Mouse (Mus musculus) G1E (cell line): ENCODE measurements around the gene Zfand3.

ENCODE experiments used
- CTCF ChIP-seq: IDR thresholded peaks from 2 replicates; pipeline ENCODE4 v1.5.1; 2012; ENCODE audit warnings: low read depth, low read length, inconsistent platforms, mixed read lengths
- GATA1 ChIP-seq: IDR thresholded peaks from 2 replicates; pipeline ENCODE4 v1.6.1; 2012; ENCODE audit warnings: borderline replicate concordance, low read length, inconsistent platforms, mixed read lengths

GRCm38 (mm10) chr17:30155411-30155925 is 150.9 kb downstream of the Zfand3 start:
- TF ChIP-seq CTCF (no peak), GATA1 (no peak)
